Mouse (Mus musculus) CH12.LX (cell line): Measurements from ENCODE around the gene Nme3. TPM values are rescaled to one million over a fixed set of nuclear protein-coding genes. Genes with fewer than 3 reads are reported as not detected.

ENCODE experiments used
- DNase-seq: peaks from one replicate; pipeline ENCODE4 v3.0.0-alpha.2; 2013; ENCODE audit errors: extremely low read depth
- H3K27ac ChIP-seq: 2 replicates; pipeline ENCODE4 v1.5.1; 2012; ENCODE audit warnings: low read depth, mild to moderate bottlenecking, control low read depth, moderate library complexity; ENCODE audit not compliant: insufficient read depth
- H3K27me3 ChIP-seq: replicated peaks from 2 replicates; pipeline ENCODE3; 2012; ENCODE audit warnings: inconsistent platforms
- H3K36me3 ChIP-seq, 2 experiments: replicated peaks in 1 of 2; 2 replicates each; pipeline versions ENCODE3 to v1.6.1; 2012; ENCODE audit warnings: inconsistent platforms in 1 of 2, low read length in 1 of 2, mild to moderate bottlenecking in 1 of 2, mixed read lengths in 1 of 2, moderate library complexity in 1 of 2; ENCODE audit not compliant: control insufficient read depth in 1 of 2, insufficient read depth in 1 of 2
- H3K4me1 ChIP-seq, 2 experiments: 2 replicates each; pipeline ENCODE4 v1.6.1; 2012; ENCODE audit warnings: inconsistent platforms in 1 of 2, moderate library complexity in 1 of 2; ENCODE audit not compliant: insufficient read depth in 2 of 2, control insufficient read depth in 1 of 2
- H3K4me2 ChIP-seq: 2 replicates; pipeline ENCODE4 v1.6.1; 2012; ENCODE audit warnings: low read depth, mild to moderate bottlenecking, control low read depth; ENCODE audit not compliant: poor library complexity, insufficient read depth, severe bottlenecking
- H3K4me3 ChIP-seq, 3 experiments: fragments of 150-350 bp in 1 of 3; sonication (generic) in 1 of 3; replicated peaks in 1 of 3; 2 replicates each; pipeline versions ENCODE3 to v1.5.1; 2011 to 2012; ENCODE audit warnings: low read depth in 2 of 3, low read length in 2 of 3, mild to moderate bottlenecking in 2 of 3, moderate library complexity in 2 of 3, control low read depth in 1 of 3, improper control_type of control experiment in 1 of 3, inconsistent platforms in 1 of 3, mixed read lengths in 1 of 3; ENCODE audit not compliant: poor library complexity in 1 of 3
- H3K79me2 ChIP-seq: replicated peaks from 2 replicates; pipeline ENCODE4 v1.6.1; 2012; ENCODE audit warnings: mild to moderate bottlenecking, moderate library complexity; ENCODE audit not compliant: control insufficient read depth, poor library complexity, insufficient read depth, severe bottlenecking; ENCODE audit errors: extremely low read depth
- H3K9ac ChIP-seq: 2 replicates; pipeline ENCODE4 v1.6.1; 2012; ENCODE audit warnings: low read depth, mild to moderate bottlenecking, control low read depth, moderate library complexity; ENCODE audit not compliant: insufficient read depth
- H3K9me3 ChIP-seq: replicated peaks from 2 replicates; pipeline ENCODE3; 2012; ENCODE audit warnings: low read length, inconsistent platforms, mixed read lengths
- CHD2 ChIP-seq: IDR thresholded peaks from 2 replicates; pipeline ENCODE4 v1.6.1; 2011; ENCODE audit warnings: low read length, improper control_type of control experiment
- CTCF ChIP-seq, 2 experiments: IDR thresholded peaks in 1 of 2; conservative IDR thresholded peaks in 1 of 2; 2 replicates each; pipeline ENCODE4 v1.5.1; 2011 to 2012; ENCODE audit warnings: low read depth in 2 of 2, low read length in 2 of 2, improper control_type of control experiment in 1 of 2, inconsistent platforms in 1 of 2, mild to moderate bottlenecking in 1 of 2, moderate library complexity in 1 of 2
- E2F4 ChIP-seq: IDR thresholded peaks from 2 replicates; pipeline ENCODE4 v1.6.1; 2011; ENCODE audit warnings: low read depth, low read length, improper control_type of control experiment; ENCODE audit not compliant: insufficient replicate concordance
- ELF1 ChIP-seq: IDR thresholded peaks from 2 replicates; pipeline ENCODE4 v1.6.1; 2014; ENCODE audit warnings: low read depth, mild to moderate bottlenecking, inconsistent platforms, low read length, improper control_type of control experiment
- EP300 ChIP-seq: IDR thresholded peaks from 2 replicates; pipeline ENCODE4 v1.6.1; 2011; ENCODE audit warnings: low read length, improper control_type of control experiment
- GABPA ChIP-seq: IDR thresholded peaks from 2 replicates; pipeline ENCODE4 v1.6.1; 2012; ENCODE audit warnings: low read depth, low read length, improper control_type of control experiment, inconsistent platforms; ENCODE audit not compliant: insufficient replicate concordance
- IRF4 ChIP-seq: IDR thresholded peaks from 2 replicates; pipeline ENCODE4 v1.6.1; 2014; ENCODE audit warnings: low read depth, mild to moderate bottlenecking, inconsistent platforms, low read length, improper control_type of control experiment
- JUN ChIP-seq: IDR thresholded peaks from 2 replicates; pipeline ENCODE4 v1.6.1; 2011; ENCODE audit warnings: low read depth, mild to moderate bottlenecking, low read length, improper control_type of control experiment, moderate library complexity; ENCODE audit not compliant: insufficient read depth
- JUND ChIP-seq: conservative IDR thresholded peaks from 2 replicates; pipeline ENCODE4 v1.6.1; 2011; ENCODE audit warnings: low read depth, low read length, improper control_type of control experiment
- KAT2A ChIP-seq: IDR thresholded peaks from 2 replicates; pipeline ENCODE4 v1.6.1; 2012; ENCODE audit warnings: low read length, improper control_type of control experiment, inconsistent platforms; ENCODE audit not compliant: insufficient replicate concordance
- MAFK ChIP-seq: IDR thresholded peaks from 2 replicates; pipeline ENCODE4 v1.6.1; 2011; ENCODE audit warnings: low read length, improper control_type of control experiment; ENCODE audit not compliant: insufficient replicate concordance
- MEF2A ChIP-seq: IDR thresholded peaks from 2 replicates; pipeline ENCODE4 v1.6.1; 2014; ENCODE audit warnings: low read depth, mild to moderate bottlenecking, inconsistent platforms, low read length, improper control_type of control experiment, borderline replicate concordance
- MYC ChIP-seq: IDR thresholded peaks from 2 replicates; pipeline ENCODE4 v1.6.1; 2011; ENCODE audit warnings: low read depth, mild to moderate bottlenecking, improper control_type of control experiment, low read length
- NELFE ChIP-seq: IDR thresholded peaks from 2 replicates; pipeline ENCODE4 v1.6.1; 2011; ENCODE audit warnings: low read depth, low read length, improper control_type of control experiment
- NRF1 ChIP-seq: IDR thresholded peaks from 2 replicates; pipeline ENCODE4 v1.6.1; 2014; ENCODE audit warnings: low read depth, mild to moderate bottlenecking, inconsistent platforms, low read length, improper control_type of control experiment, moderate library complexity
- PAX5 ChIP-seq: IDR thresholded peaks from 2 replicates; pipeline ENCODE4 v1.6.1; 2012; ENCODE audit warnings: low read length, inconsistent platforms, mixed read lengths
- POLR2A ChIP-seq: IDR thresholded peaks from 2 replicates; pipeline ENCODE4 v1.6.1; 2011; ENCODE audit warnings: low read depth, mild to moderate bottlenecking, improper control_type of control experiment, low read length
- POLR2AphosphoS2 ChIP-seq: IDR thresholded peaks from 2 replicates; pipeline ENCODE4 v1.6.1; 2011; ENCODE audit warnings: low read depth, low read length, improper control_type of control experiment
- RAD21 ChIP-seq: IDR thresholded peaks from 2 replicates; pipeline ENCODE4 v1.6.1; 2011; ENCODE audit warnings: low read depth, mild to moderate bottlenecking, low read length, improper control_type of control experiment, moderate library complexity
- RCOR1 ChIP-seq: conservative IDR thresholded peaks from 2 replicates; pipeline ENCODE4 v1.6.1; 2012; ENCODE audit warnings: low read depth, mild to moderate bottlenecking, inconsistent platforms, low read length, improper control_type of control experiment
- SIN3A ChIP-seq: IDR thresholded peaks from 2 replicates; pipeline ENCODE4 v1.6.1; 2012; ENCODE audit warnings: low read length, improper control_type of control experiment, inconsistent platforms
- SMC3 ChIP-seq: IDR thresholded peaks from 2 replicates; pipeline ENCODE4 v1.6.1; 2011; ENCODE audit warnings: low read depth, low read length, improper control_type of control experiment
- TBP ChIP-seq: conservative IDR thresholded peaks from 2 replicates; pipeline ENCODE4 v1.6.1; 2011; ENCODE audit warnings: low read depth, low read length, improper control_type of control experiment
- TCF12 ChIP-seq: IDR thresholded peaks from 2 replicates; pipeline ENCODE4 v1.6.1; 2014; ENCODE audit warnings: low read depth, mild to moderate bottlenecking, inconsistent platforms, low read length, improper control_type of control experiment
- USF2 ChIP-seq: conservative IDR thresholded peaks from 2 replicates; pipeline ENCODE4 v1.6.1; 2011; ENCODE audit warnings: low read depth, low read length, improper control_type of control experiment
- ZC3H11A ChIP-seq: IDR thresholded peaks from 2 replicates; pipeline ENCODE4 v1.6.1; 2012; ENCODE audit warnings: low read depth, mild to moderate bottlenecking, inconsistent platforms, low read length, improper control_type of control experiment
- ZKSCAN1 ChIP-seq: IDR thresholded peaks from 2 replicates; pipeline ENCODE4 v1.6.1; 2012; ENCODE audit warnings: low read depth, inconsistent platforms, low read length, improper control_type of control experiment, borderline replicate concordance
- ZNF384 ChIP-seq: IDR thresholded peaks from 2 replicates; pipeline ENCODE4 v1.6.1; 2012; ENCODE audit warnings: low read depth, low read length, improper control_type of control experiment, inconsistent platforms
- dilution Hi-C: fragments of 300-500 bp; cut with MboI; formaldehyde crosslinking; loops from 2 replicates; pipeline ENCODE4 v1.14.3; 2020; ENCODE audit warnings: low sequenced_read_pairs; ENCODE audit not compliant: extremely low pct_unique_long_range_greater_than_20kb, extremely low pct_ligation_motif_present
- in situ Hi-C: fragments of 300-500 bp; cut with MboI; formaldehyde crosslinking; loops from 3 replicates; pipeline ENCODE4 v1.14.3; 2019; ENCODE audit warnings: low sequenced_read_pairs, low pct_ligation_motif_present, low pct_unique_long_range_greater_than_20kb, mixed read lengths
- polyA plus RNA-seq: library from polyadenylated mRNA; unstranded; fragments of >175 nt; gene quantifications from 2 replicates; pipeline ENCODE4 v1.2.1, GENCODE M21; 2012; ENCODE audit warnings: low read depth; ENCODE audit not compliant: insufficient read length
- total RNA-seq, 2 experiments: library from RNA; depleted of rRNA; stranded (reverse); fragments of 300-350 nt in 1 of 2; fragments of >200 nt in 1 of 2; gene quantifications; 2 replicates each; pipeline ENCODE4 v1.2.3; 2012 to 2014

Nme3 gene
- total and polyA plus RNA-seq, 3 experiments: 11.4 to 16.7 (median 13.8) TPM

DNA sequence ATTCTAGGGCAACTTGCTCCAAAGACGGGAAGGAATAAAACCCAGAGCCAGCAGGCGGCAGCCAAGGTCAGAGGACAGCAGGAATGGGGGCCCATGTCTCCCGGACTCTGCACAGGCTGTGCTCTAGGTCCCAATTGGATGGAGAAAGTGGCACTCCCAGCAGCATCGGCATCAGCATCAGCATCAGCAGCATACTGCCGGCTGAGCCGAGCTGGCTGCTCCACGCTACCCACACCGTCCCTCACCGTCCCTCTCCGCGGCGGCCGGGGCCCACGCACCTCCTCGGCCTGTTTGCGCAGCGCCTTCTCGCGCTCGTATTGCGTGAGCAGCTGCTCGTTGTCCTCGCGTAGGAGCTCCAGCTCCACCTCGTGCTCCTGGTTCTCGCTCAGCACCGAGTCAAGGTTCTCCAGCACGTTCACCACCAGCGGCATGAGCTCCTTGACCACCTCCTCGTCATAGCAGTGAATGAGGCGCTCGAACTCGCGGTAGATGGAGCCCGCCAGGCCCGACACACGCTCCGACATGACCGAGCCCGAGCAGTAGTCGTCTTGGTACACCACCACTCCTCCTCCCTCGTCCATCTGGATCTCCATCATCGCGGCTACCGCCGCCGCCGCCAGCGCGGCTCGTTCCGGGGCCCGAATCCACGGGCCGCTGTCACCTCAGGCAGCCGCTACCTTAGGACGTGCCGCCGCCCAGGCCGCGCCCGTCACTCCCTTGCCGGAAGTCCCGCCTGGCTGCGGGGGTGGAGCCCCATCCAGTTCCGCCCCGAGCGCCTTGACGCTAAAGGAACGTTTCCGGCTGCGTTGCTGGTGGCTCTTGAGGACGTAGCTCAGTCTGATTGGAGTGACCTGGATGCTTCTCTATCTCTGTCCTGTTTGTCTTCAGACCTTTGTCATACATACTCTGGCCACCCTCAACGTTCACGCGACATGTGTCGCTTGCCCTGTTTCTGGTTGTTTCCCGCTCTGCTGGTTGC lies 40.2 kb downstream of the Nme3 start, which contains the start of gene Mapk8ip3 (continued):
- TF ChIP-seq ZC3H11A (no peak), TCF12 (peak; percentile 69), ELF1 (peak; percentile 93), POLR2AphosphoS2 (peak; percentile 96)

DNA sequence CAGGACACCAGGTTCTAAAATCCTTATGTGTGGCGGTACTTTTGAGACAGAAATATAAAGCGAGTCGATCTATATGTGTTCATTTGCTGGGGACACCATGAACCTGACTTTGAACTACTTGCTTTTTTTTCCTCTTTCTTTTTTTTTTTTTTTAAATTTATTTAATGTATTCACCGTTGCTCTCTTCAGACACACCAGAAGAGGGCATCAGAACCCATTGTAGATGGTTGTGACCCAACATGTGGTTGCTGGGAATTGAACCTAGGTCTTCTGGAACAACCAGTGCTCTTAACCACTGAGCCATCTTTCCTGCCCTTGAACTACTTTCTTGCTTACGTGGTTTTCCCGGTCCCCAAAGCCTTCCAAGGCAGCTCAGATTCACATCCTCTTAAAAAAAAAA lies 41.0 kb downstream of the Nme3 start:
- H3K9me3 ChIP-seq: no peaks in the 10 kb centered on the region
- dilution Hi-C loops: no loop called here
- peaks cover 39% of the 10 kb centered on the region for H3K79me2 ChIP-seq
- H3K9ac ChIP-seq: peak overlapping the region; percentile 88
- DNase-seq: no peak
- H3K4me1 ChIP-seq: peaks cover 8 to 43% of the 10 kb centered on the region in 2 experiments; a peak in 3 of 4 replicates
- no peaks in the 10 kb centered on the region for H3K27me3 ChIP-seq
- peak overlapping the region; percentile 65 for H3K27ac ChIP-seq
- peak overlapping the region; percentile 67 for H3K4me2 ChIP-seq
- peaks cover 5 to 33% of the 10 kb centered on the region in 2 experiments for H3K36me3 ChIP-seq
- in situ Hi-C loops: no loop called here
- TF ChIP-seq USF2 (no peak), NRF1 (no peak), TBP (no peak), ELF1 (no peak), SMC3 (no peak), RAD21 (no peak), PAX5 (no peak), MAFK (no peak), TCF12 (no peak), IRF4 (no peak), GABPA (no peak), EP300 (no peak), JUND (0 out of 2 replicates have a peak, but pooled peaks have one; percentile 7), MYC (no peak; the same call in 1 of the 2 replicates), RCOR1 (no peak), ZKSCAN1 (no peak), E2F4 (no peak), ZNF384 (peak; percentile 59; the same call in 1 of the 2 replicates), SIN3A (no peak), POLR2A (no peak), MEF2A (no peak), CHD2 (no peak), KAT2A (no peak), POLR2AphosphoS2 (no peak), JUN (no peak), CTCF (conservative IDR thresholded peaks at IDR 0.05 in 1 of 2, IDR thresholded peaks at IDR 0.05 in 1 of 2; ENCODE audit: low read depth in 2 of 2, low read length in 2 of 2) (peak in 1 of 2 experiments; percentile 47; a peak in 2 of 4 replicates), NELFE (no peak)
- peak overlapping the region; percentile 74 to 99 (median 98) for H3K4me3 ChIP-seq
